Mouse (Mus musculus) heart, adult 2 months (tissue): ENCODE data around the gene Dmpk.
A peak's percentile ranks its signal among the peaks of the same experiment; 100 is the strongest.

ENCODE experiments used
- EP300 ChIP-seq: fragments of 200-500 bp; IDR thresholded peaks from 2 replicates; pipeline ENCODE4 v1.6.1; 2011; ENCODE audit warnings: low read depth, low read length, control low read depth; ENCODE audit not compliant: insufficient read depth
- POLR2A ChIP-seq: fragments of 200-500 bp; IDR thresholded peaks from 2 replicates; pipeline ENCODE4 v1.6.1; 2011; ENCODE audit warnings: mild to moderate bottlenecking, low read depth, low read length, control low read depth; ENCODE audit not compliant: insufficient read depth

DNA sequence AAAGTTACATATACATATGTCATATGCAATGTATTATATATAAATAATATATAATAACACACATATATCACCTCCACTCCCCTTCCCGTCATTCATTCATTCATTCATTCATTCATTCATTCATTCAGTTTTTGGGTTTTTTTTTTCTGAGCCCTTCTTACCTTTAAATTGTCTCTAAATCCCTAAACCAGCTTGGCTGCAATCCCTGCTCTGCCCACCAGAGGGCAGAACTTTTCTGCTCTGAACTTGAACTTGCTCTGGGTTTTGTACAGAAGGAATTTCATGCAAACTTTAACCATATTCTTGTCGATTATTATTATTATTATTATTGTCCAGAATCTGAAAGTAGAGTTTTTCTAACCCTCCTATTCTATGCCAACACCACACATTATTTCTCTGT lies 14.9 kb upstream of the Dmpk start:
- 0 out of 2 replicates have a peak, but pooled peaks have one; percentile 32 for TF ChIP-seq EP300
- TF ChIP-seq POLR2A, result no peak
